Mouse (Mus musculus): Measurements from ENCODE around the gene Ctnna3.
"Not testable (repeated sequence)": the region's sequence is repeated elsewhere in the genome, so short reads cannot be mapped to it uniquely, and the experiment has no call there.

Gene Ctnna3

GRCm38 (mm10) chr10:64741721-64742120, 1311.8 kb downstream of the Ctnna3 start:
- in situ Hi-C loops (cut with MboI; ENCODE audit: unreplicated experiment in 2 of 2): not testable (repeated sequence)

- in situ Hi-C loops (cut with MboI; ENCODE audit: unreplicated experiment in 2 of 2): not testable (repeated sequence)
Measured at GRCm38 (mm10) chr10:64744099-64744498, 1314.2 kb downstream of the Ctnna3 start.

- in situ Hi-C loops (cut with MboI; ENCODE audit: unreplicated experiment in 2 of 2): no loop called here
Measured at GRCm38 (mm10) chr10:64748651-64749050, 1318.8 kb downstream of the Ctnna3 start.

- in situ Hi-C loops (cut with MboI; ENCODE audit: unreplicated experiment in 2 of 2): no loop called here
Measured at GRCm38 (mm10) chr10:64750791-64751190, 1320.9 kb downstream of the Ctnna3 start.

GRCm38 (mm10) chr10:64836315-64836714, 1406.4 kb downstream of the Ctnna3 start:
- in situ Hi-C loops (cut with MboI; ENCODE audit: unreplicated experiment in 2 of 2): no loop called here

GRCm38 (mm10) chr10:64861439-64861838, 1431.5 kb downstream of the Ctnna3 start:
- in situ Hi-C loops (cut with MboI; ENCODE audit: unreplicated experiment in 2 of 2): no loop called here

- in situ Hi-C loops (cut with MboI; ENCODE audit: unreplicated experiment in 2 of 2): no loop called here
Measured at GRCm38 (mm10) chr10:64870888-64871287, 1441.0 kb downstream of the Ctnna3 start.

- in situ Hi-C loops (cut with MboI; ENCODE audit: unreplicated experiment in 2 of 2): no loop called here
Measured at GRCm38 (mm10) chr10:64876506-64876905, 1446.6 kb downstream of the Ctnna3 start.

GRCm38 (mm10) chr10:64879860-64880259, 1450.0 kb downstream of the Ctnna3 start:
- in situ Hi-C loops (cut with MboI; ENCODE audit: unreplicated experiment in 2 of 2): no loop called here

- in situ Hi-C loops (cut with MboI; ENCODE audit: unreplicated experiment in 2 of 2): no loop called here
Measured at GRCm38 (mm10) chr10:64886946-64887345, 1457.0 kb downstream of the Ctnna3 start.

- in situ Hi-C loops (cut with MboI; ENCODE audit: unreplicated experiment in 2 of 2): no loop called here
Measured at GRCm38 (mm10) chr10:64892458-64892857, 1462.6 kb downstream of the Ctnna3 start.

GRCm38 (mm10) chr10:64898739-64899138, 1468.8 kb downstream of the Ctnna3 start:
- in situ Hi-C loops (cut with MboI; ENCODE audit: unreplicated experiment in 2 of 2): no loop called here

GRCm38 (mm10) chr10:64901726-64902125, 1471.8 kb downstream of the Ctnna3 start:
- in situ Hi-C loops (cut with MboI; ENCODE audit: unreplicated experiment in 2 of 2): no loop called here

- in situ Hi-C loops (cut with MboI; ENCODE audit: unreplicated experiment in 2 of 2): no loop called here
Measured at GRCm38 (mm10) chr10:64940975-64941374, 1511.1 kb downstream of the Ctnna3 start.

GRCm38 (mm10) chr10:64958391-64958790, 1528.5 kb downstream of the Ctnna3 start:
- in situ Hi-C loops (cut with MboI; ENCODE audit: unreplicated experiment in 2 of 2): no loop called here

GRCm38 (mm10) chr10:64992871-64993270, 1563.0 kb downstream of the Ctnna3 start:
- in situ Hi-C loops (cut with MboI; ENCODE audit: unreplicated experiment in 2 of 2): no loop called here

GRCm38 (mm10) chr10:65013525-65013924, 1583.6 kb downstream of the Ctnna3 start:
- in situ Hi-C loops (cut with MboI; ENCODE audit: unreplicated experiment in 2 of 2): no loop called here

GRCm38 (mm10) chr10:65022667-65023066, 1592.8 kb downstream of the Ctnna3 start:
- in situ Hi-C loops (cut with MboI; ENCODE audit: unreplicated experiment in 2 of 2): no loop called here

GRCm38 (mm10) chr10:65033516-65033915, 1603.6 kb downstream of the Ctnna3 start:
- in situ Hi-C loops (cut with MboI; ENCODE audit: unreplicated experiment in 2 of 2): not testable (repeated sequence)

Data from v-Abl transformed pro-B cells (cell line).